Mouse (Mus musculus): ENCODE measurements at regions not wholly inside any gene's neighbourhood (a gene's known extent, or its start where the extent isn't known, plus 50 kb on each side); places are given as distances from the start of the nearest gene placed in this dataset.

DNA sequence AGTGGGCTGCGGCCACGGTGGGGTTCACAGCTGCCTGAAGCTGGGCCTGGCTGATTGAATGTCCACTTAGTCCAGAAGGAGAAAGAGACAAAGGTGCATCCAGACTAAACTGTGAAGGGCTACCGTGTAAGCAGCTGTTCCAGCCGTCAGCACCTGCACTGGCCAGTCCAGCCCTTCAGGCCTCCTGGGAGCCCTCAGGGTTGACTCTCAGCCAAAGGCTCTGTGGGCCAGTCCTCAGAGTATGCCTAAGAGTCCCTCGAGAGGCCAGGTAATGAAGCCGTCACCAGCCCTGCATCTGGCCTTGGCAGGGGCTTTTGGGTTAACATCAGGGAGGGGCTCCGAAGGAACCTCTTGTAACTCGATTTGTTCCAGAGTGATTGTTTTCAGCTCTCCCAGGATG is 187.4 kb downstream of the Gpd2 start:
- Histone ChIP-seq H3K9me3 (replicated peaks) (no peaks in the 10 kb centered on the region), H3K27ac (no peak overlapping the region), H3K4me1 (no peaks in the 10 kb centered on the region), H3K27me3 (no peaks in the 10 kb centered on the region), H3K36me3 (no peaks in the 10 kb centered on the region), H3K4me3 (replicated peaks) (no peak overlapping the region), H3K4me2 (no peak overlapping the region), H3K9ac (no peak overlapping the region)
- 84% methylated on average over 8 of the region's 8 CpGs for WGBS
- no peak for ATAC-seq (replicated peaks; ENCODE audit: low FRiP score)

DNA sequence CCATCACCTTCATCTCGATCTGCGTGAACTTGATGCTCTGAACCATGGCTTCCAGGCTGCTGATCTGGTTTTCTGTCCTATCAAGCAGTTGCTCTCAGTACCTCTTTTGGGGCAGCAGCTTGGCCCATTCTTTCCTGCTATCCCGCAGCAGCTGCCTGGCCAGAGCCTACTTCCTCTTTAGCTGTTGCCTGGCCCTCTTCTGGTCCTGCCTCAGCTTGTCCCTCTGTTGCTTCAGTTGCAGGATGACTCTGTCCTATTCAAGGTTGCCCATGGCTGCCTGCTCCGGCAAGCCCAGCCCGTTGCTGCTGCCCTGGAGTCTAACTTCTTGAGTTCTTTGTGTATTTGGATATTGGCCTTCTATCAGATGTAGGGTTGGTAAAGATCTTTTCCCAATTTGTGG is 188.0 kb downstream of the Gpd2 start:
- no peaks in the 10 kb centered on the region for H3K4me1 ChIP-seq
- no peak overlapping the region for H3K4me3 ChIP-seq (replicated peaks)
- H3K36me3 ChIP-seq, result no peaks in the 10 kb centered on the region
- no peak overlapping the region for H3K4me2 ChIP-seq
- no peaks in the 10 kb centered on the region for H3K9me3 ChIP-seq (replicated peaks)
- H3K27ac ChIP-seq, result no peak overlapping the region
- H3K27me3 ChIP-seq, result no peaks in the 10 kb centered on the region
- 93% methylated on average over 5 of the region's 5 CpGs for WGBS
- ATAC-seq (replicated peaks; ENCODE audit: low FRiP score), result no peak
- no peak overlapping the region for H3K9ac ChIP-seq

- no peaks in the 10 kb centered on the region for H3K27me3 ChIP-seq
- no peak for ATAC-seq (replicated peaks; ENCODE audit: low FRiP score)
- H3K4me1 ChIP-seq, result no peaks in the 10 kb centered on the region
- no peaks in the 10 kb centered on the region for H3K36me3 ChIP-seq
- H3K27ac ChIP-seq, result no peak overlapping the region
- H3K4me2 ChIP-seq, result no peak overlapping the region
- no peaks in the 10 kb centered on the region for H3K9me3 ChIP-seq (replicated peaks)
- WGBS, result 95% methylated on average over 6 of the region's 6 CpGs
- H3K9ac ChIP-seq, result no peak overlapping the region
- no peak overlapping the region for H3K4me3 ChIP-seq (replicated peaks)
Measured at GRCm38 (mm10) chr2:57450996-57451770, 213.7 kb downstream of the Gpd2 start.

- H3K4me2 ChIP-seq, result no peak overlapping the region
- no peaks in the 10 kb centered on the region for H3K27me3 ChIP-seq
- H3K4me3 ChIP-seq (replicated peaks), result no peak overlapping the region
- no peak overlapping the region for H3K9ac ChIP-seq
- 0 out of 2 replicates have a peak, but pooled peaks have one; percentile 52 for ATAC-seq (replicated peaks; ENCODE audit: low FRiP score)
- H3K27ac ChIP-seq, result peak overlapping the region; percentile 54; the same call in 1 of the 2 replicates
- 79% methylated on average over 5 of the region's 5 CpGs for WGBS
- no peaks in the 10 kb centered on the region for H3K4me1 ChIP-seq
- no peaks in the 10 kb centered on the region for H3K9me3 ChIP-seq (replicated peaks)
- no peaks in the 10 kb centered on the region for H3K36me3 ChIP-seq
Measured at GRCm38 (mm10) chr2:57453896-57454679, 216.7 kb downstream of the Gpd2 start.

- H3K27me3 ChIP-seq, result no peaks in the 10 kb centered on the region
- H3K27ac ChIP-seq, result no peak overlapping the region
- no peaks in the 10 kb centered on the region for H3K9me3 ChIP-seq (replicated peaks)
- 90% methylated on average over 2 of the region's 2 CpGs for WGBS
- no peak overlapping the region for H3K4me3 ChIP-seq (replicated peaks)
- no peaks in the 10 kb centered on the region for H3K36me3 ChIP-seq
- H3K4me1 ChIP-seq, result no peaks in the 10 kb centered on the region
- no peak for ATAC-seq (replicated peaks; ENCODE audit: low FRiP score)
- H3K4me2 ChIP-seq, result no peak overlapping the region
- H3K9ac ChIP-seq, result no peak overlapping the region
Measured at GRCm38 (mm10) chr2:57459901-57460300, 222.5 kb downstream of the Gpd2 start.

GRCm38 (mm10) chr2:57473873-57474272 is 236.4 kb downstream of the Gpd2 start:
- Histone ChIP-seq H3K4me1 (no peaks in the 10 kb centered on the region), H3K36me3 (no peaks in the 10 kb centered on the region), H3K9ac (no peak overlapping the region), H3K4me3 (replicated peaks) (no peak overlapping the region), H3K9me3 (replicated peaks) (no peaks in the 10 kb centered on the region), H3K27ac (no peak overlapping the region), H3K27me3 (no peaks in the 10 kb centered on the region), H3K4me2 (no peak overlapping the region)
- no peak for ATAC-seq (replicated peaks; ENCODE audit: low FRiP score)
- WGBS, result 57% methylated on average over 3 of the region's 3 CpGs

DNA sequence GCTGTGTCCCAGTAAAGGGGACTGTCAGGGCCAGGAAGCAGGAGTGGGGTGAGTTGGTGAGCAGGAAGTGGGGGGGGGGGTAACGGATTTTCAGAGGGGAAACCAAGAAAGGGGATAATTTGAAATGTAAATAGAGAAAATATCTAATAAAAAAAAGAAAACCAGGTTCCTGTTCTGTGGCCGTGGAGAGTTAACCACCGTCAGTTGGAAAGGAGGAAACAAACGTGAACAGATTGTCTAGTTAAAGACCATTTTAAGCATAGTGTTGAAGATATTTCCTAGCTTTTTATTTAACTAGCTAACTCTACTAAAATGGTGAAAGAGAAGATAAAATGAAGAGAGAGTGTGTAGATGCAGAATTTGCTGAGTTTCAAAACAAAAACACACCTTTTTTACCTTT is 254.7 kb downstream of the Gpd2 start:
- WGBS, result 72% methylated on average over 4 of the region's 4 CpGs
- no peak overlapping the region for H3K27ac ChIP-seq
- no peaks in the 10 kb centered on the region for H3K36me3 ChIP-seq
- H3K9ac ChIP-seq, result no peak overlapping the region
- H3K9me3 ChIP-seq (replicated peaks), result no peaks in the 10 kb centered on the region
- no peaks in the 10 kb centered on the region for H3K4me1 ChIP-seq
- ATAC-seq (replicated peaks; ENCODE audit: low FRiP score), result no peak
- H3K4me2 ChIP-seq, result no peak overlapping the region
- no peak overlapping the region for H3K4me3 ChIP-seq (replicated peaks)
- no peaks in the 10 kb centered on the region for H3K27me3 ChIP-seq

- H3K9ac ChIP-seq, result no peak overlapping the region
- H3K4me2 ChIP-seq, result no peak overlapping the region
- no peak overlapping the region for H3K27ac ChIP-seq
- no peaks in the 10 kb centered on the region for H3K27me3 ChIP-seq
- WGBS, result 64% methylated on average over 6 of the region's 6 CpGs
- H3K36me3 ChIP-seq, result no peaks in the 10 kb centered on the region
- H3K4me1 ChIP-seq, result no peaks in the 10 kb centered on the region
- ATAC-seq (replicated peaks; ENCODE audit: low FRiP score), result no peak
- no peaks in the 10 kb centered on the region for H3K9me3 ChIP-seq (replicated peaks)
- no peak overlapping the region for H3K4me3 ChIP-seq (replicated peaks)
Measured at GRCm38 (mm10) chr2:57492914-57493621, 255.6 kb downstream of the Gpd2 start.

DNA sequence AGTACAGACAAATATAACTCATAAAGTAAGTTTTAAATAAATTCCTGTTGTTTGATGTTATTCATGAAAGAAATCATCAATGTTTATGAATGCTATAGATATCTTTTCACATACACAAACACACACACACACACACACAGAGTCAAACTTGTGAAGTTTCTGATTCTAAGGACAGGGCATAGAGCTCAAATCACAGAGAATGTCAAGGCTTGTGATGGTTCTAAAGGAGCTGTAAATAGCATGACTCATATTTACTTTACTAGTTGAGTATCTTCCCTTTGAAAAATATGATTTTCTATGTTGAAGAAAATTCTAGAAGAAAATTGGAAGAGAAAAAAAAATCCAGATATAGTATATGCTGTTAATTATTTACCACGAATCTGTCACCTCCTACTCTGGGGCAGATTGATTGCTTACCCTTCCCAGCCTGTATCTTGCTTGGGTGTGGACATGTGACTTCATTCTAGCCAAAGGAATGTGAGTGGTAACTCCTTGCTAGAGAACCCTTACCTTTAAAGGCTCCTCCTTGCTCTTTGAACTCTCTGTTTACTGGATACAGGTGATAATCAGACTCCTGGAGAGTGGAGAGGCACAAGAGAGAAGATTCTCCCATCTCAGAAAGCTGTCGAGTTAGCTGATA is 259.0 kb downstream of the Gpd2 start:
- no peaks in the 10 kb centered on the region for H3K36me3 ChIP-seq
- no peaks in the 10 kb centered on the region for H3K9me3 ChIP-seq (replicated peaks)
- no peak overlapping the region for H3K9ac ChIP-seq
- no peaks in the 10 kb centered on the region for H3K4me1 ChIP-seq
- H3K27ac ChIP-seq, result no peak overlapping the region
- H3K27me3 ChIP-seq, result no peaks in the 10 kb centered on the region
- WGBS, result 57% methylated on average over 2 of the region's 2 CpGs
- ATAC-seq (replicated peaks; ENCODE audit: low FRiP score), result no peak; the same call in 1 of the 2 replicates
- no peak overlapping the region for H3K4me3 ChIP-seq (replicated peaks)
- H3K4me2 ChIP-seq, result no peak overlapping the region

- H3K36me3 ChIP-seq, result no peaks in the 10 kb centered on the region
- H3K4me2 ChIP-seq, result no peak overlapping the region
- no peak overlapping the region for H3K4me3 ChIP-seq (replicated peaks)
- H3K4me1 ChIP-seq, result no peaks in the 10 kb centered on the region
- no peaks in the 10 kb centered on the region for H3K27me3 ChIP-seq
- no peak overlapping the region for H3K27ac ChIP-seq
- ATAC-seq (replicated peaks; ENCODE audit: low FRiP score), result no peak
- H3K9me3 ChIP-seq (replicated peaks), result no peaks in the 10 kb centered on the region
- no peak overlapping the region for H3K9ac ChIP-seq
- WGBS, result 74% methylated on average over 1 of the region's 1 CpGs
Measured at GRCm38 (mm10) chr2:57497933-57498332, 260.5 kb downstream of the Gpd2 start.

- ATAC-seq (replicated peaks; ENCODE audit: low FRiP score), result no peak
- 60% methylated on average over 2 of the region's 2 CpGs for WGBS
- Histone ChIP-seq H3K9me3 (replicated peaks) (no peaks in the 10 kb centered on the region), H3K4me3 (replicated peaks) (no peak overlapping the region), H3K27me3 (no peaks in the 10 kb centered on the region), H3K27ac (no peak overlapping the region), H3K36me3 (no peaks in the 10 kb centered on the region), H3K4me1 (no peaks in the 10 kb centered on the region), H3K4me2 (no peak overlapping the region), H3K9ac (no peak overlapping the region)
Measured at GRCm38 (mm10) chr2:57504678-57505077, 267.2 kb downstream of the Gpd2 start.

DNA sequence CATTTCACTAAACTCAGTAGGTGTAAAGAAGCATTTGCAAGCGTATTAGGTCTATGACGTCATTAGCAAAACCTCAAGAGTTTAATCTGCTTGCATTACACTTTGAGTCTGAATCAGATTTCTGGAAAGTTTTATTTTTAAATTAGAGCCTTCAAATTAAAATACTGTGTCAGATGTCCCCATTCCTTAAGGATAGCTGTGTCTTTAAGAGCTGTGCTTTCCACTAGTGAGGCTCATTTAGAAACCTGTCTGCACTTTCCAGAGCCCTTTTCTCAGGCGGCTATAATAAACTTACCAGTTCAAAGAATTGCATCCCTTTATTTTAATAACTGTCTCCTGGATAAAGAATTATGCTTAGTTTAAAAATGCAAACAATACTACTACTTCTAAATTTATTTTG is 285.0 kb downstream of the Gpd2 start:
- H3K27ac ChIP-seq, result no peak overlapping the region
- no peaks in the 10 kb centered on the region for H3K9me3 ChIP-seq (replicated peaks)
- H3K9ac ChIP-seq, result no peak overlapping the region
- WGBS, result 85% methylated on average over 3 of the region's 3 CpGs
- no peak overlapping the region for H3K4me3 ChIP-seq (replicated peaks)
- ATAC-seq (replicated peaks; ENCODE audit: low FRiP score), result no peak
- H3K4me1 ChIP-seq, result no peaks in the 10 kb centered on the region
- no peak overlapping the region for H3K4me2 ChIP-seq
- H3K36me3 ChIP-seq, result no peaks in the 10 kb centered on the region
- H3K27me3 ChIP-seq, result no peaks in the 10 kb centered on the region
